Mouse (Mus musculus): ENCODE data around the gene Grpel1.

The Grpel1 gene

GRCm38 (mm10) chr5:36478540-36479420 lies 14.0 kb downstream of the Grpel1 start:
- TF ChIP-seq GATA4 (IDR thresholded peaks at IDR 0.05; ENCODE audit: insufficient replicate concordance, low read length), result no peak

- TF ChIP-seq GATA4 (IDR thresholded peaks at IDR 0.05; ENCODE audit: insufficient replicate concordance, low read length), result no peak
Observed at GRCm38 (mm10) chr5:36479735-36480134, 14.9 kb downstream of the Grpel1 start.

GRCm38 (mm10) chr5:36480398-36480797 lies 15.6 kb downstream of the Grpel1 start:
- no peak for TF ChIP-seq GATA4 (IDR thresholded peaks at IDR 0.05; ENCODE audit: insufficient replicate concordance, low read length)

- TF ChIP-seq GATA4 (IDR thresholded peaks at IDR 0.05; ENCODE audit: insufficient replicate concordance, low read length), result no peak
Observed at GRCm38 (mm10) chr5:36481114-36481513, 16.3 kb downstream of the Grpel1 start.

- no peak for TF ChIP-seq GATA4 (IDR thresholded peaks at IDR 0.05; ENCODE audit: insufficient replicate concordance, low read length)
Observed at GRCm38 (mm10) chr5:36483203-36484101, 18.7 kb downstream of the Grpel1 start.

- no peak for TF ChIP-seq GATA4 (IDR thresholded peaks at IDR 0.05; ENCODE audit: insufficient replicate concordance, low read length)
Observed at GRCm38 (mm10) chr5:36484171-36484990, 19.6 kb downstream of the Grpel1 start, which contains the start of the genes Tada2b and Ccdc96. Gene Tada2b, minus strand, starts transcription at chr5:36484285. Gene Ccdc96, plus strand, starts transcription at chr5:36484588.

- no peak for TF ChIP-seq GATA4 (IDR thresholded peaks at IDR 0.05; ENCODE audit: insufficient replicate concordance, low read length)
Observed at GRCm38 (mm10) chr5:36485306-36485705, 20.5 kb downstream of the Grpel1 start.

- no peak for TF ChIP-seq GATA4 (IDR thresholded peaks at IDR 0.05; ENCODE audit: insufficient replicate concordance, low read length)
Observed at GRCm38 (mm10) chr5:36489225-36489624, 24.4 kb downstream of the Grpel1 start.

GRCm38 (mm10) chr5:36493919-36494318 lies 29.1 kb downstream of the Grpel1 start:
- TF ChIP-seq GATA4 (IDR thresholded peaks at IDR 0.05; ENCODE audit: insufficient replicate concordance, low read length), result no peak

GRCm38 (mm10) chr5:36494709-36495108 lies 29.9 kb downstream of the Grpel1 start:
- TF ChIP-seq GATA4 (IDR thresholded peaks at IDR 0.05; ENCODE audit: insufficient replicate concordance, low read length), result no peak

- no peak for TF ChIP-seq GATA4 (IDR thresholded peaks at IDR 0.05; ENCODE audit: insufficient replicate concordance, low read length)
Observed at GRCm38 (mm10) chr5:36505235-36505634, 40.4 kb downstream of the Grpel1 start.

GRCm38 (mm10) chr5:36505643-36506042 lies 40.8 kb downstream of the Grpel1 start:
- TF ChIP-seq GATA4 (IDR thresholded peaks at IDR 0.05; ENCODE audit: insufficient replicate concordance, low read length), result no peak

- no peak for TF ChIP-seq GATA4 (IDR thresholded peaks at IDR 0.05; ENCODE audit: insufficient replicate concordance, low read length)
Observed at GRCm38 (mm10) chr5:36508351-36508750, 43.6 kb downstream of the Grpel1 start.

- TF ChIP-seq GATA4 (IDR thresholded peaks at IDR 0.05; ENCODE audit: insufficient replicate concordance, low read length), result no peak
Observed at GRCm38 (mm10) chr5:36510956-36511355, 46.2 kb downstream of the Grpel1 start.

- TF ChIP-seq GATA4 (IDR thresholded peaks at IDR 0.05; ENCODE audit: insufficient replicate concordance, low read length), result no peak
Observed at GRCm38 (mm10) chr5:36515126-36515525, 50.3 kb downstream of the Grpel1 start.
